Mouse (Mus musculus) embryo, embryonic 10.5 days (tissue): Measurements from ENCODE around the gene Olfr1508.
"Not testable (repeated sequence)": the region's sequence is repeated elsewhere in the genome, so short reads cannot be mapped to it uniquely, and the experiment has no call there.

Experiments used
- DNase-seq: peaks from one replicate; pipeline ENCODE4 v3.0.0-alpha.2; 2015; ENCODE audit warnings: low spot score

Olfr1508 gene

DNA sequence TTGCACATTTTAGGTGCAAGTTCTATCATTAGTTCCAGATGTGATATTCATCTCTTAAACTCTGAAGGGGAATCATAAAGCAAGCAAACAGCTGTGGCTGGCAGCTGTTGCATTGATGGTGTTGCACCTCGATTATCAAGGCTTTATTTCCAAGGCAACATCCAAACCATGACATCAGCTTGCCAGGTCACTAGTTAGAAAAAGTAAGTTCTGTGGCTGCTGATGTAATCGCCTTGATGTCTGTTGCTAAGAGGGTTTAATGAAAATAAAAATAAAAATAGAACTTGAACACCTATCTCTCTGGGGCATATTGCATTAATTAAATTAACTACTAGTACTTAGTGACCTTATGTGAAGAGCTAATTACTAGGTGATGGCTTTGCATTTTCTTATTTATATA, at the start of gene Olfr1508:
TSS of gene Olfr1508 (minus strand) at position 101 of the 400 bp plus-strand sequence.
- no peak for DNase-seq

DNA sequence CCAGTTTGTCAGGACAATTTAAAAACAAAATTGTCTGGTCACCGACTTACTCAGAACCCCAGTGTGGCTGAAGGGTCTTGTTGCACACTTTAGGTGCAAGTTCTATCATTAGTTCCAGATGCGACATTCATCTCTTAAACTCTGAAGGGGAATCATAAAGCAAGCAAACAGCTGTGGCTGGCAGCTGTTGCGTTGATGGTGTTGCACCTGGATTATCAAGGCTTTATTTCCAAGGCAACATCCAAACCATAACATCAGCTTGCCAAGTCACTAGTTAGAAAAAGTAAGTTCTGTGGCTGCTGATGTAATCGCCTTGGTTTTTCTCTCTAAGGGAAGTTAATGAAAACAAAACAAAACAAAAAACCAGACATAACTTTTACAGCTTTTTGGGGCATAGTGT, 28.2 kb upstream of the Olfr1508 start, which contains the start of gene Olfr1507:
TSS of gene Olfr1507 (minus strand) at position 234 of the 400 bp plus-strand sequence.
- DNase-seq = no peak

DNA sequence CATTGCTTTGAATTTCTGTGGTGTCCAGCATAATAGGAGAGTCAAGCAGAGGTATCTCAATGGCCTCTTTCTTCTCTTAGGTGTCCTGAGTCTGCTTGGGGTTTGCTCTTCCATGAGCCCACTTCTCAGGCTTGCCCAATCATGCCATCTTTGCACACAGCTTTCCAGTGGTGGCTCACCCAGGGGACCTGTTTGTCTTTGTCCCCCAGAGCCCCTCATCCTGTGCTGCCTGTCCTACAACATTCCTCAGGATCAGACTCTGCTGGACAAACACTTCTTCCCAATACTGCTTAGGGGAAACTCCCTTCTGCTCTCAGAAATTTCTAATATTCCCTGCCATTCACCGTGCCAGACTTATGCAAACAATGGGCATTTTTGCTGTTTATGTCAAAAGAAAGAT, 1.6 kb downstream of the Olfr1508 start:
- DNase-seq = no peak

DNA sequence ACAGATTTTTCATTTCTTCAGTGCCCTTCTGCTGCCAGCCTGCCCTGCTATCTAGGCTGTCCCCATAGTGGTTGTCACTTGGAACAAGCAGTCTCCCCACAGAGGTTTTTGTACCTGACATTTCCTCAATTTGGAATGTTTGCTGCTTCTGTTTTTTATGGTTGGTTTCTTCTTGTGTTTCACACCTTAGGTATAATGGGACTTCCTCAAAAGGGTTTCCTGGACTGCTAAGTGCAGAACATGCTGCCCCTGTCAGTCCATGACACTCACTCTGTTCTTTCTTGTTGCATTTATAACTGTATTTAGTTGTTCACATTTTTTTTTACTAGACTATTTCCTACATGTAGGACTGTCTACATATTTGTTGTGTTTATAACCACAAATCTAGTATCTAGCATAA, 5.4 kb downstream of the Olfr1508 start:
- no peak for DNase-seq

DNA sequence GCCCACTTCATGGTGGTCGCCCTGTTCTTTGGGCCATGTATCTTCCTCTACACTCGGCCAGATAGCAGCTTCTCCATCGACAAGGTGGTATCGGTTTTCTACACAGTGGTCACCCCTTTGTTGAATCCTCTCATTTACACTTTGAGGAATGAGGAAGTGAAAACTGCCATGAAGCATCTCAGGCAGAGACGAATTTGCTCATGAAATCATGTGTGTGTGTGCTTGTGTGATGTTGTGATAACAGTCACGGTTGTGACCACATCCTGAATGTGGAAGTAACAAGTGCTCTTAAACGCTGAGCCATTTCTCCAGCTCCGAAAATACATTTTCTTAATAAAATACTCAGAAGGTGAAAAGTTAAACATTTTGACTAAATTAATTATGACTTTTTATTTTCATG, 16.2 kb downstream of the Olfr1508 start:
- DNase-seq = no peak

DNA sequence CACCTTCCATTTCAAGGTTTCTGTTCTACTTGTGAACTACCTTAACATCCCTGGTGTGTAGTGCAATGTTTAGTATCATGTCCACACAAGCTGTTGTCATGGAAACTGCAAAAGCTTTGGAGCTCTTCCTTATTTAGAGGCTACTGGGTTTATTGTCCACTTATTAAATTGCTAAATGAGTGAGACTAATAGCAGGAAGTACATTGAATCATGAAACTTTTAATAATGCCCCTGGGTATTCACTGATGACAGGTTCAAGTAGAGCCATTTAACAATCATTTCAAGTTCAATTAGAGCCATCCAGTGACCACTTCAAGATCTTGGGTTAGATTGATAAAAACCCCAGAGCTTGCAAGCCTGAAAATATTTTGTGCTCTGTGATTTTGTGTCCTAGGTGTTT, 24.6 kb downstream of the Olfr1508 start, which contains the start of gene Olfr1509:
TSS of gene Olfr1509 (plus strand) at position 301 of the 400 bp plus-strand sequence.
- no peak for DNase-seq

DNA sequence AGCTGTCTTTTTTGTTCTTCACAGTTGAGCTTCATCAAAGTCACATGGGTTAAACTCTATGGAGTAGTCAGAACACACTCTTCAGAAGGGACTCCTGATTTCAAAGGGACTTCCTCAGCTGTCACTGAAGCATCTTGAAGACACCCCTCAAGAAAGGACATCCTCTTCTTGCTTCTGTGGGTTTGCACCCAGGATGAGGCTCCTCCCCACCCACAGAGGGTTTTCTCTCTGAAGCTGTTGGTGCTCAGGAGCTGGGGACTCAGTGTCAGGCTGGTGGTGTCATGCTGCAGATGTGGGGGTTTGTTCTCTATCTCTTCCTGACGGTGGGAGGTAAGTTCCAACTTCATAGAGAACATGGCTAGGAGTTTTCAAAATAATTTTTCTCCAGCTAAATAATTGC, 39.6 kb downstream of the Olfr1508 start:
- no peak for DNase-seq

DNA sequence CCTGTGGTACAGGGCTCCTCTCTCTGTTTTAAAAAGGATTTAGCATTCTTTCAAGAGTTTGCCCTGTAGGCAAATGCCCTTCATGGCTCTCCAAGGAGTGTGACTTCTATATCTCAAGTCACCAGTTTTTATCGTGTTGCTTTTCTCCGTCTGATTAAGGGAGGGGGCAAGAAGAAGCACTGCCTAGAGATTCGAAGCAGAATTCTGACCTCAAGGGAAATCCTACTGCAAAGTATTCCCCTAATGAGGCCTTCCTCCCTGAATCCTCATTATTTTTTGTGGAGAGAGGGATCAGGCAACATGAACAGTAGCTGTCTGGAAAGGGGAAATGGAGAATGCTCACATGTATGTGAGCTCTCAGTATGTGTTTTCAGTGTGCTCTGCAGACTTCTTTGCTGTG, 53.0 kb downstream of the Olfr1508 start, which contains the start of gene Olfr1510:
TSS of gene Olfr1510 (minus strand) at position 101 of the 400 bp plus-strand sequence.
- no peak for DNase-seq

DNA sequence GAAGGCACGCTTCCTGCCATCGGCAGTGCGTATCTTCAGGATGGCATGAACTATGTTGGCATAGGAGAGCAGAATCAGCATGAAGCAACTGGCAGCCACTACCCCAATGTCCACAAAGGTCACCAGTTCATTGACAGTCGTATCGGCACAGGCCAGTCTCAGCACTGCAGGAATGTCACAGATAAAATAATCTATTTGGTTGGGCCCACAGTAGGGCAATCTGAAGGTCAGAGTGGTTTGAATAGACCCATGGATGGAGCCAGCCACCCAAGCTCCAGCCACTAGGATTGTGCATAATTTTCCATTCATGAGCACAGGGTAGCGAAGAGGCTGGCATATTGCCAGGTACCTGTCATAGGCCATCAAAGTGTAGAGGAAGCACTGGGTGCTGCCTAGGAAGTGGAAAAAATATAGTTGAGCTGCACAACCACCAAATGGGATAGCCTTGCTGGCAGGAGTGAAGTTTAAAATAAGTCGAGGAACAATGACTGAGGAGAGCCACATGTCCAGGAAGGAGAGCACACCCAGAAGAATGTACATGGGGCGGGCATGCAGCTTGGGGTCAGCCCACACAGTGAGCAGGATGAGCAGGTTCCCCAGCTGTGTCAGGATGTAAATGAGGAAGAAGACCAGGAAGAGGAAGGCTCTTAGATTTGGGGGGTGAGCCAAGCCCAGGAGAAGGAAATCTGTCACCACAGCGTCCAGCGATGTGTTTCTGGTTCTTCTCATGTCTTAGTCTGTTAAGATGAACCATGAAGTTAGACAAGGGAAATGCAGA, 57.0 kb downstream of the Olfr1508 start:
- not testable (repeated sequence) for DNase-seq
